ENCODE assay signal across 1 mouse cellular context in the genomic region with DNA sequence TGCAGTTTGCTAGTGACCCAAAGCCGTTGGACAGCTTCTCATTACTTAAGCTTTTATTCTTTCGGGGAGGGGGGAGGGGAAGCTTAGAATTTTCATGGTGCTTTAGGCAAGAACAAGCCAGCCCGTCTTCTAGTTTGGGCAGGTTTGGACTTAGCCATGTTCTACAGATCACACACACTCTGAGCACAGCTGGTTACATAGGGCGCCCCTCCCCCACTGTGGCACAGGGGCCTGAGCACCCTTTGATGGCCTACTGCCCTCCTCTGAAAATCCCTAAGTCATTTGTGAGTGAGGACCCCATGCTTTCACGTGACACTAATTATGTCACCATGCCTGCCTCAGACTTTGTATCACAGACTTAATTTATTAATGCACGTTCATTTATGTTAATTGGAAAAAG.
TF ChIP-seq lines count a peak whose summit lies in the region.

No protein-coding gene starts in this region.

TF ChIP-seq in CH12.LX, 34 proteins besides CTCF, POLR2A, EP300 and RAD21 (continued from another document):
- TF ChIP-seq PAX5 (IDR thresholded peaks at IDR 0.05; ENCODE audit: low read length) = no peak
- TF ChIP-seq E2F4 (IDR thresholded peaks at IDR 0.05; ENCODE audit: insufficient replicate concordance, low read depth, low read length) = no peak
- no peak for TF ChIP-seq POLR2AphosphoS2 (IDR thresholded peaks at IDR 0.05; ENCODE audit: low read depth, low read length)
- no peak for TF ChIP-seq SIN3A (IDR thresholded peaks at IDR 0.05; ENCODE audit: low read length)
- no peak for TF ChIP-seq ELF1 (IDR thresholded peaks at IDR 0.05; ENCODE audit: low read depth, low read length)
- TF ChIP-seq JUN (IDR thresholded peaks at IDR 0.05; ENCODE audit: insufficient read depth, low read depth, low read length) = no peak
- no peak for TF ChIP-seq ZKSCAN1 (IDR thresholded peaks at IDR 0.05; ENCODE audit: borderline replicate concordance, low read depth, low read length)
- TF ChIP-seq MEF2A (IDR thresholded peaks at IDR 0.05; ENCODE audit: borderline replicate concordance, low read depth, low read length) = no peak
